Mouse (Mus musculus) liver, embryonic 16.5 days (tissue): Measurements from ENCODE around the gene Jchain. TPM values are rescaled to one million over a fixed set of nuclear protein-coding genes. Genes with fewer than 3 reads are reported as not detected.

Experiments used
- polyA plus RNA-seq: library from polyadenylated mRNA; unstranded; fragments of >200 nt; fragmentation: Nextera tagmentation; extraction: Ambion mirVana; gene quantifications from 2 replicates; pipeline ENCODE4 v1.2.1, GENCODE M21; 2015

The Jchain gene
- polyA plus RNA-seq, 1 experiment from 2014 or later, result 0.06 TPM

Other genes starting within 250 kb of the Jchain start
- not detected in 2 replicates for gene Prol1, start 210.6 kb downstream of the Jchain start, polyA plus RNA-seq
- gene Amtn, start 151.8 kb downstream of the Jchain start, polyA plus RNA-seq, result not detected in 2 replicates
- gene Ambn, start 71.9 kb downstream of the Jchain start, polyA plus RNA-seq, result not detected in 2 replicates
- gene Enam, start 39.9 kb downstream of the Jchain start, polyA plus RNA-seq, result not detected in 2 replicates
- 25.1 and 27.2 TPM in 2 replicates for gene Utp3, start 26.6 kb upstream of the Jchain start, polyA plus RNA-seq
- 4.7 and 5.1 TPM in 2 replicates for gene Rufy3, start 37.1 kb upstream of the Jchain start, polyA plus RNA-seq
- gene Grsf1, start 148.3 kb upstream of the Jchain start, polyA plus RNA-seq, result 13.7 and 18.5 TPM in 2 replicates
- gene Mob1b, start 193.0 kb upstream of the Jchain start, polyA plus RNA-seq, result 9.9 and 10.4 TPM in 2 replicates
- gene Dck, start 237.1 kb upstream of the Jchain start, polyA plus RNA-seq, result 81.6 and 96.4 TPM in 2 replicates